ENCODE assay signal across 8 mouse cellular contexts in genomic region chr6:113079492-113079891, GRCm38 (mm10). TPM values are rescaled to one million over a fixed set of nuclear protein-coding genes. Genes with fewer than 3 reads are reported as not detected.
A peak's percentile ranks its signal among the peaks of the same experiment; 100 is the strongest.
DNase-seq lines count a peak whose midpoint lies in the region; ATAC-seq and TF ChIP-seq lines count a peak whose summit lies in the region.

No protein-coding gene starts in this region.

- H3K4me1 ChIP-seq in E14TG2a.4 (replicated peaks; ENCODE audit: low read depth, low read length): peaks cover 73% of the 10 kb centered on the region
- no peaks in the 10 kb centered on the region; the same call in 1 of the 2 replicates for H3K4me1 ChIP-seq in embryonic facial prominence, embryonic 11.5 days (ENCODE audit: control insufficient read depth, insufficient read depth, low read length)
- H3K4me1 ChIP-seq in heart, embryonic 13.5 days: peaks cover 58% of the 10 kb centered on the region
- no peaks in the 10 kb centered on the region for H3K4me1 ChIP-seq in stomach, postnatal 0 days (replicated peaks; ENCODE audit: control insufficient read depth, insufficient read depth)

- H3K36me3 ChIP-seq in E14TG2a.4 (ENCODE audit: insufficient read depth, low read length): peaks cover 33% of the 10 kb centered on the region
- no peaks in the 10 kb centered on the region for H3K36me3 ChIP-seq in embryonic facial prominence, embryonic 11.5 days (replicated peaks; ENCODE audit: control insufficient read depth, insufficient read depth, low read depth, low read length)
- H3K36me3 ChIP-seq in heart, embryonic 13.5 days: no peaks in the 10 kb centered on the region; the same call in 1 of the 2 replicates
- no peaks in the 10 kb centered on the region for H3K36me3 ChIP-seq in stomach, postnatal 0 days (ENCODE audit: control insufficient read depth, insufficient read depth, low read length)

- 0% methylated on average over 3 of the region's 3 CpGs for WGBS in embryonic facial prominence, embryonic 11.5 days
- 0% methylated on average over 3 of the region's 3 CpGs for WGBS in heart, embryonic 13.5 days
- WGBS in stomach, postnatal 0 days: 2% methylated on average over 3 of the region's 3 CpGs

- peak overlapping the region; percentile 98 for H3K4me3 ChIP-seq in E14TG2a.4 (replicated peaks; ENCODE audit: low read length)
- peak overlapping the region; percentile 16 for H3K4me3 ChIP-seq in embryonic facial prominence, embryonic 11.5 days (ENCODE audit: low read depth, low read length)
- peak overlapping the region; percentile 97 for H3K4me3 ChIP-seq in heart, embryonic 13.5 days
- H3K4me3 ChIP-seq in stomach, postnatal 0 days (ENCODE audit: low read depth, low read length): peak overlapping the region; percentile 78

- H3K4me2 ChIP-seq in embryonic facial prominence, embryonic 11.5 days (ENCODE audit: low read depth, low read length): peak overlapping the region; percentile 30
- peak overlapping the region; percentile 83 for H3K4me2 ChIP-seq in heart, embryonic 13.5 days
- H3K4me2 ChIP-seq in stomach, postnatal 0 days (replicated peaks; ENCODE audit: low read depth): peak overlapping the region; percentile 81

- no peak overlapping the region for H3K27ac ChIP-seq in embryonic facial prominence, embryonic 11.5 days (replicated peaks; ENCODE audit: low read depth, low read length)
- peak overlapping the region; percentile 100 for H3K27ac ChIP-seq in heart, embryonic 13.5 days (replicated peaks)
- peak overlapping the region; percentile 74; the same call in 1 of the 2 replicates for H3K27ac ChIP-seq in stomach, postnatal 0 days (replicated peaks)

- no peaks in the 10 kb centered on the region for H3K27me3 ChIP-seq in E14TG2a.4 (ENCODE audit: insufficient read depth, low read length)
- no peaks in the 10 kb centered on the region for H3K27me3 ChIP-seq in embryonic facial prominence, embryonic 11.5 days (ENCODE audit: control insufficient read depth, insufficient read depth, low read length)
- H3K27me3 ChIP-seq in heart, embryonic 13.5 days (replicated peaks): no peaks in the 10 kb centered on the region
- H3K27me3 ChIP-seq in stomach, postnatal 0 days (ENCODE audit: control insufficient read depth, insufficient read depth, low read length): no peaks in the 10 kb centered on the region

- no peak for TF ChIP-seq CTCF in E14TG2a.4 (conservative IDR thresholded peaks at IDR 0.05; ENCODE audit: low read length)
- no peak for TF ChIP-seq CTCF in stomach, postnatal 0 days (IDR thresholded peaks at IDR 0.05; ENCODE audit: low read depth)

- peak overlapping the region; percentile 5; the same call in 1 of the 2 replicates for H3K9ac ChIP-seq in embryonic facial prominence, embryonic 11.5 days (replicated peaks; ENCODE audit: low read length)
- peak overlapping the region; percentile 100 for H3K9ac ChIP-seq in heart, embryonic 13.5 days
- H3K9ac ChIP-seq in stomach, postnatal 0 days (ENCODE audit: low read length): peak overlapping the region; percentile 50

- TF ChIP-seq EP300 in stomach, postnatal 0 days (optimal IDR thresholded peaks at IDR 0.05): no peak

- ATAC-seq in embryonic facial prominence, embryonic 11.5 days (replicated peaks; ENCODE audit: insufficient number of reproducible peaks, low FRiP score, low TSS enrichment, low read depth): no peak
- no peak for ATAC-seq in heart, embryonic 13.5 days (ENCODE audit: extremely low read depth, insufficient number of reproducible peaks, low FRiP score, low TSS enrichment)
- ATAC-seq in stomach, postnatal 0 days (ENCODE audit: low FRiP score, low TSS enrichment): no peak

- DNase-seq in 3134 (ENCODE audit: extremely low read depth, insufficient read length, low spot score): peak; percentile 19
- peak; percentile 70 for DNase-seq in embryonic facial prominence, embryonic 11.5 days (ENCODE audit: low spot score)
- DNase-seq in kidney, postnatal 4 days: peak; percentile 47 to 63
- DNase-seq in mesoderm, embryonic 11.5 days (ENCODE audit: low read depth, low spot score): peak; percentile 69
- DNase-seq in stomach, postnatal 0 days (ENCODE audit: low spot score): peak; percentile 55
- DNase-seq in spleen, postnatal 36 days (ENCODE audit: low spot score in 2 of 2): no peak

- H3K9me3 ChIP-seq in E14TG2a.4 (ENCODE audit: low read length): no peaks in the 10 kb centered on the region
- no peaks in the 10 kb centered on the region for H3K9me3 ChIP-seq in embryonic facial prominence, embryonic 11.5 days (replicated peaks; ENCODE audit: control insufficient read depth, low read length)
- H3K9me3 ChIP-seq in heart, embryonic 13.5 days: no peaks in the 10 kb centered on the region
- no peaks in the 10 kb centered on the region for H3K9me3 ChIP-seq in stomach, postnatal 0 days (ENCODE audit: control insufficient read depth, low read length)

RNA-seq across cellular contexts. Expression of gene Setd5, which starts 2.3 kb away (rescaled TPM):
- polyA plus RNA-seq in embryonic facial prominence, embryonic 11.5 days (2014; fragmentation: Nextera tagmentation; extraction: Ambion mirVana): 76.3 and 83.8 TPM in 2 replicates
- 49.5 and 55.8 TPM in 2 replicates for polyA plus RNA-seq in heart, embryonic 13.5 days (2015; fragmentation: Nextera tagmentation; extraction: Ambion mirVana)
- 34.6 and 35.9 TPM in 2 replicates for polyA plus RNA-seq in stomach, postnatal 0 days (2015; fragmentation: Nextera tagmentation; extraction: Ambion mirVana)

RNA-seq across cellular contexts. Expression of gene Thumpd3, which starts 33.5 kb away (rescaled TPM):
- 51.6 and 52.4 TPM in 2 replicates for polyA plus RNA-seq in embryonic facial prominence, embryonic 11.5 days (2014; fragmentation: Nextera tagmentation; extraction: Ambion mirVana)
- 32.2 and 34.9 TPM in 2 replicates for polyA plus RNA-seq in heart, embryonic 13.5 days (2015; fragmentation: Nextera tagmentation; extraction: Ambion mirVana)
- 33.6 and 34.0 TPM in 2 replicates for polyA plus RNA-seq in stomach, postnatal 0 days (2015; fragmentation: Nextera tagmentation; extraction: Ambion mirVana)

Comparison
In these comparisons a context has a peak if more than half of its experiments do, and no peak if none do; other contexts are left out.
1. DNase-seq: peak in 3134 (single experiment), embryonic facial prominence, embryonic 11.5 days (single experiment), kidney, postnatal 4 days (2 of 2), mesoderm, embryonic 11.5 days (single experiment) and stomach, postnatal 0 days (single experiment); none in spleen, postnatal 36 days (0 of 2).
2. H3K4me3 ChIP-seq: peak in every context shown above with its lines; median percentile 98 in E14TG2a.4; 97 in heart, embryonic 13.5 days; 78 in stomach, postnatal 0 days; 16 in embryonic facial prominence, embryonic 11.5 days.
3. H3K4me2 ChIP-seq: peak in every context shown above with its lines; median percentile 83 in heart, embryonic 13.5 days; 81 in stomach, postnatal 0 days; 30 in embryonic facial prominence, embryonic 11.5 days.
4. H3K9ac ChIP-seq: peak in every context shown above with its lines; median percentile 100 in heart, embryonic 13.5 days; 50 in stomach, postnatal 0 days; 5 in embryonic facial prominence, embryonic 11.5 days.